Mouse (Mus musculus): ENCODE results near the gene Urod.

Gene Urod

DNA sequence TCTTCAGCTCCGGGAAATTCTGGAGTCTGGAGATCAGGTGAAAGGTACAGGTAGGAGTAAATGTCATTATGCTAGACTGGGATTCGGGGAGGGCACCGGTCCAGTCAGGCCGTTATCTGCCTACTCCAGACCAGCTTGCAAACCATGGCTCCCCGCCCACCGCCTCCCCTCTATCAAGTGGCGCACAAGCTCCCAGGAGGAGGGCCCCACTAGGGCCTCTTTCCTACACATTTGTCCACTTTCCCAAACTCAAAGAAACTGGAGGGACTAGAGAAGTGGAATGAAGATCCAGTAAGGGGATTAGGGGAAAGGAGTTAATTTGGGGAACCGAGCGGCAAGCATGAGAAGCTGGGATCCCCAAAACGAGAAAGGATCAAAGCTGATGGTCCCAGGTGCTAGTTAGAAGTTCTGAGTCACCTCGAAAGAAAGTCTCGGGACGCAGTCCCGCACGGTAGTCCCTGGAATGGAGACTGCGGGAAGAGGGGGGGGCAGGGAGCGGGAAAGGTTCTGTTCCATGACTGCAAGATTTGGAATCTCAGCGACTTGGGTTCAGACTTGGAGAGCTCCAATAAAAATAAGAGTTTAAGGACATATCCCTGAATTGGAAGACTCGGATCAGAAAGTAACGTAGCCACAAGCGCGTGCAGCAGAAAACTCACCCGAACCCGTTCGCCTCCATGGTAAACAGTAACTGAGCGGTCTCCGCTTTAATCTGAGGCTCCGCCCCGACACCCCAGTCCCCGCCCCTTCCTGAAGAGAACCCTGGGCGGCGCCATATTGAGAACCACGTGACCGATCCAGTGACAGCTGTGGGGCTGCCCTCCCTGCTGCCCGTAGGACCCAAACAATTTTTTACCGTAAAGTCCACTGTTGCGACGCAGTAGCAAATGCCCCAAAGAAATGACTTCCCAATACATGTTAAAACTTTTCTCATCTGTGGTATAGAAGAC, at the start of gene Urod:
Gene Urod (minus strand): TSS at position 742 of the 950 bp plus-strand sequence.
- DNase-seq (ENCODE audit: low read depth, low spot score), result peak; percentile 96

DNA sequence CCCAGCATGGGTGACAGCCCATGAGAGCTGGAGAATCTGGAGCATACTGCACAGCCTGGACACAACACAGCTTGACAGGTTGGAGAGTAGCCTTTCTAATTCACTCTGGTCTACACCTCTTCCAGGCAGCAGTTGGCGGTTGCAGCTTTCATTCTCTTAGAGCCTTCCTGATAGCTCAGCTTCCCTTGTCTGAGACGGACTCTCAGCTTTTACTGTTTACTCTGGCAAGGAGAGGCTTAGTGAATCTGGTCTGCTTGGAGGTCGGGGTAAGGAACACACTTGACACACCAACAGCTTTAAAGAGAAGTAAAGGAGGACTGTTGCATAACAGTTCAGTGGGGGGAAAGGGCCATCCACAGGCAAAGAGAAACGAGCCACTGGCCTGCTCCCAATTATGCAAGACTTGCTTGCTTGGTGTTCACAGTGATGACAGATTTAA, 47.1 kb upstream of the Urod start:
- DNase-seq (ENCODE audit: low read depth, low spot score), result no peak

DNA sequence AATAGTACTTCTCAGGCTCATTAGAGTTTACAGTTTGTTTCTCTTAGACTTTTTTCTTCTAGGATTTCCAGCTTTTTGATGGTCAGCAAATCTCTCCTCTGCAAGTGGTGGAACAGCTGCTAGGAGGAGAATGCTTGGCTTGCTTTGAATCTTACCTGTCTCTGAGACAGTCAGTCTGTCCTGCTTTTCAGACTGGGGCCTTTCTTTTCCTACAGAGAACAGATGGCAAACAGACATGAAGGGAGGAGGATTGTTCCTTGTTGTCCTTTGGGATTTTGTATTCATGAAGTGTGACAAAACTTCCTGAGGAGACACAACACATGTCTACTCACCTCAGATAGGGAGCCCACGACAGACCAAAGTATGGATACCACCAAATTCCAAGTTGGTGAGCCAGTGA, 46.6 kb upstream of the Urod start:
- no peak for DNase-seq (ENCODE audit: low read depth, low spot score)

DNA sequence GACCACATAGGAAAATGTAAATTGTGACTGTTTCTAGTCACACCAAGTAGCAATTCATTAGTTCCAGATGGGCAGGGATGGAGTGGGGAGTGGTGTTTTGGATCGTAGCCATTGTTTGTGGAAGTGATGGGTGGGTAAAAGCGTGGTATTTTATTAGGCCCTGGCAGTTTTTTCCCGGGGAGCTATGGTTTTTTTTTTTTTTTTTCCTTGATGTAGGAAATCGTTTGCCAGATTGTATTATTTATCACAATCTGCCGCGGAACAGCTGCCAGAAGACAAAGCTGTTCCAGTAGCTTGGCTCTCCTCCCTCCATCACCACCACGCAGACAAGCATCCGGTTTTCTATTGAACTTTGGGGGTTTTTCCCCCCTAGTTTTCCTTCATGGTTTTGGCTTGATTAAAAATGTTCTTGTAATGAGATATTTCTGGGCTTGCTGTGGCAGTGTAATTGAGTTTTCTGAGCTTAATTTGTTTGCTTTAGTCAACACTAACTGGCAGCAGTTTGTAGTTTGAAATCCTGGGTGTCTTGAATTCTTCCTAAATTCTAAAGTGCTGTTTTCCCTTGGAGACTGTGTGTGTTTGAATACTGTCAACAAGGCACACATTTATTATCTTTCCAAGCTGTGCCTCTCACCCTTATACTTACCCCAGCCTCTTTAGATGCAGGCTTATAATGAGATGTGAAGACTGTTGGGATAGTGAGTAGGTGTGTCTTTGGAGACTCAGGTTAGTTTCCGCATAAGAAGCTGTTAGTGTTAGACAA, 45.9 kb upstream of the Urod start:
- DNase-seq (ENCODE audit: low read depth, low spot score), result no peak

DNA sequence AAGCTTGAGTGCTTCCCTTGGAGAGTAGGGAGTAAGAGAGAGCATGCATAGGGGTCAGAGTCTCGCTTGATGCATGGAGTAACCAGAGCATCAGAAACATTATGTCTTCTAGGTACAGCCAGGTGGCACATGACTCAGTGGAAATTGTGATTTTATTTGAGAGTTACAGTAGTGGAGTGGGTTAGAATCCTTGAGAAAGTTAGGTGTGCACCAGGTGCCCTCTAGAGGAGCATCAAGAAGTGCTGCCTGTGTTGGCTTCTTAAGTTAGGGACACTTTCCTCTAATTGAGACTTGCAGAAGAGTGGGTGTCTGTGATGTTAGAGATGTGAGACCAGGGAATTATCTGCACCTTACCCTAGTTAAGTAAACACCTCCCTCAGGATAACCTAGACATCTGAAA, 36.9 kb upstream of the Urod start:
- peak; percentile 38 for DNase-seq (ENCODE audit: low read depth, low spot score)

DNA sequence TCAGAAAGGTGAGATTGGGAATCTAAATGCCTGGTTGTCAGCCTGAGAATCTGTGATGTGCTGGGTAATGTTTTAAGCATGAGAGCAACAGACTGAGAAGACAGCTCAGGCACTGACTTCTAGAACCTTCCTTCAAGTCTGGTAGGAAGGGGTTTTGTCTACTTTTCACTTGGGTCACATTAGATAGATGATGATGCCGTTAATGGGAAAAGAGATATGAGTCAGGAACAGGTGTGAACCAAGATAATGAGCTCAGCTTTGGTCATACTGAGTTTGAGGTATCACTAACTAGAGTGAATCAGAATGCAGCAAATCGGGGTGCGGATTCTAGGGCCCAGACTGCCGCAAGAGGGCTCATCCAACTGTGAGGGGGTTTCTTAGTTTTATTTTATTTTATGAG, 29.3 kb upstream of the Urod start:
- DNase-seq (ENCODE audit: low read depth, low spot score), result no peak

DNA sequence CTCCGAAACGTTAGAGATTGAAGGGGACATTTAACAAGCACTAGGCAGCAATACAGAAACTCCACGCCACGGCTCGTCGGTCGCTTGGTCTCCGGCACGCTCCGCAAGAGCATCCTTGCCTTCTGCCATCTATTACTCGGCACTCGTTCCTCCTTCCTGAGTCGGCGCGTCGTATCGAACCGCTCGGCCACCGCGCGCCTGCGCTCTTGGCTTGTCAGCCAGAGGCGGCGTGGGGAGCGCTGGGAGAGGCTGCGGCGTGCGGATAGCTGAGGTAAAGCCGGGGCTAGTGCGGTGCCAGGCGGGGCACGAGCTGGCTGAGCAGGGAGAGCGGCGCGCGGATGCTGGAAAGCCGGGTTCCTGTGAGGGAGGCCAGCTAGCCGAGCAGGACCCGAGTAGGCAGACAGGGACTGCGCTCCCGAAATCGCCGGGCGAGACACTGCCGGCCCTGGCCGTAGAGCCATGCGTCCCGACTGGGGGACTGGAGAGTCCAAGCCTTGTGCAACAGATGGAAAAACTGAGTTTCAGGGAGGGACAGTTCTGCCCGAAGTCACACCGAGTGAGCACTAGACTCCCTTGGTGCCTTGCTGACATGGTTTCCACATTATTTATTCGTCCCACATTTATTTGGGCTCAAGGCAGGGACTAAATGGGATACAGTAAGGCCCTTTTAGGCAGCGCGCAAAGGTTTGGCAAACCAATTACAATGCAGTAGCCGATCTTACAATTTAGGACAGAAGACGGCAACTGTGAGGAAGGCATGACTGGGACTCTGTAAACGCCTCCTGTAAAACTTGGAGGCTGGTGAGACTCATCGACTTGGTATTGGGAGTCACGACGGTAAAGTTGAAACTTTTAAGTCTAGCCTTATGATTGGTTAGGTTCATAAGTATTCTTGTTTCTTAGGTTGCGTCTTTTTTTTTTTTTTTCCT, 25.3 kb upstream of the Urod start, which contains the start of gene Eif2b3:
Gene Eif2b3 (plus strand): TSS at position 197 of the 929 bp plus-strand sequence.
- DNase-seq (ENCODE audit: low read depth, low spot score), result peak; percentile 95

DNA sequence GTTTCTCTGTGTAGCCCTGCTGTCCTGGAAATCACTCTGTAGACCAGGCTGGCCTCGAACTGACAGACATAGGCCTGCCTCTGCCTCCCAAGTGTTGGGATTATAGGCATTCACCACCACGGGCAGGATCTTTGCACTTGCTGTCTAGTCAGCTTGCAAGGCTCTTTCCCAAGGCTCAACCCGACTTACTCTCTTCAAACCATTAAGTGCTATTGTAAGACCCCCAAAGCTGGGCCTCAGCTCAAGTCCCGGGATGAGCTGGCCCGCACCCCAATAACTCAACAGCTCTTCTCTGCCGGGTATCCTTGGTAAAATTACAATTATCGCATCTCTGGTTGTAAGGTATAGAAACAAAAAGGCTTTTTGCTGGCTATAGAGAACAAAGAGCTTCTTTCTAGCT, 24.1 kb upstream of the Urod start:
- DNase-seq (ENCODE audit: low read depth, low spot score), result no peak

DNA sequence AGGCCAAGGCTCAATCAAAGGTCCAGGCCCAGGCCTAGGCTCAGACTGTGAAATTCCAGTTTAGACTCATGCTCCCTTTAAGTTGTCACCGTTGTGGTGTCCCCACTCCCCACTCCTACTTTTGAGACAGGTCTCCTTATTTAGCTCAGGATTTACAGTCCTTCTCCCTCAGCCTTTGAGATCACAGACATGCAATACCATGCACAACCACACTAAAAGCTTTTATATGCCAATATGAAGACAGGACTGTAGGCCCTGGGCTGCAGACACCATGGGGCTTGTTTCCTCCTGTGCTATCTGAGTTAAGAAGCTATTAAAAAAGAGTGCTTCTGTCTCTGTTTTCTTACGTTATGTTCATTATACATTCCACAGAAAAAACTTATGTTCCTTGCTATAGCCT, 23.5 kb upstream of the Urod start:
- peak; percentile 42 for DNase-seq (ENCODE audit: low read depth, low spot score)

DNA sequence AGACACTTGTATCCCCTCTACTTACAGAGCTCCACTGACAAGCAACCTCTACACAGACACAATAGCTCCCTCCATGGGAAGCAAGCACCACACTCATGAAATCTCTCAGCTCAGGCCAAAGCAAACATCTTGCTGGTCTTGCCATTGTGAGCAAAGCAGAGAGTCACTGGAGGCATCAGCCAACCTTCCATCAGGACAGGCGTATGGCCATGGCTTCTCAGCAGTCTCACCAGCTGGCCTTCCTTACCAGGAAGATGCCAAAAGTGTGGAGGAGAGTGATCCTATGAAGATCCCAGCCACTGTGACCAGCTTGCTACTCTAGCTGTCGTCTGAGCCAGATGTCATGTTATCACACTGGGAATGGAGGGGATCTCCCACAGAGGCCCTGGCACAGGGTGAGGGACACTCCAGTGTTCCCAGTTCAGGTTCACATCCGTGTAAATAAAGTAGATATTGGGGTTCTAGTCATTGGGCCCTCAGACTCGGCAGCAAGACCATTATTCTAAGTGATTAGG, 20.7 kb upstream of the Urod start:
- DNase-seq (ENCODE audit: low read depth, low spot score), result no peak

DNA sequence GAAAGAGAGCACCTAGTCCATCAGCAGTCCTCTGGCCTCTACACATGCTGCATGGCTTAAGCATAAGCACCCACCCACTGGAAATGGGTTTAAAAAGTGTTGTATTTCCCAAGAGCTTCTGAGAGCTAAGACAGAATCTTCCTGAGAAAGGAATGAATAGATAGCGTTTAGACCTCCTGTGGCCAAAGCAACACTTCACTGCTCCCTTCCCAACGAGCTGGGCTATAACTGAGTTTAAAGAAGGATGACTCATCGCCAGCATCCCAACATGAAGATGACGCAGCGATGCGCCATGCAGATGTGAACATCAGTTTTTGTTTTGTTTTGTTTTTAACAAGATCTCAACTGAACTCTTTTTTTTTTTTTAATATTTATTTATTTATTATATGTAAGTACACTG, 19.4 kb upstream of the Urod start:
- no peak for DNase-seq (ENCODE audit: low read depth, low spot score)

DNA sequence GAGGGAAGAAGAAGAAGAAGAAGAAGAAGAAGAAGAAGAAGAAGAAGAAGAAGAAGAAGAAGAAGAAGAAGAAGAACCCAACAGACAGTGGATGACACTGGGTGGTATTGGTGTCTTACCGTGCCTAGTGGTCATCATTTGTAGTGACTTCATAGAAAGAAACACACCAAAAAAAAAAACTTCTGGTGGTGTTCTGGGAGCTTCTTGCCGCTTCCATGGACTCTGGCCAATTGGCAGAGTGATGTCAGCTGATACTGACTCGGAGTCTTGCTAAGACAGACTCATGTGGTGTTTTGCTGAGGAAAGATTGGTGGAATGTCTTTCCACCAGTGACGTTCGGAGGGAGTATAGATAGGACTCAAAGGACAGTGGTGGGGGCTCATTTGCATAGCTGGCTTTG, 16.0 kb upstream of the Urod start:
- DNase-seq (ENCODE audit: low read depth, low spot score), result no peak

DNA sequence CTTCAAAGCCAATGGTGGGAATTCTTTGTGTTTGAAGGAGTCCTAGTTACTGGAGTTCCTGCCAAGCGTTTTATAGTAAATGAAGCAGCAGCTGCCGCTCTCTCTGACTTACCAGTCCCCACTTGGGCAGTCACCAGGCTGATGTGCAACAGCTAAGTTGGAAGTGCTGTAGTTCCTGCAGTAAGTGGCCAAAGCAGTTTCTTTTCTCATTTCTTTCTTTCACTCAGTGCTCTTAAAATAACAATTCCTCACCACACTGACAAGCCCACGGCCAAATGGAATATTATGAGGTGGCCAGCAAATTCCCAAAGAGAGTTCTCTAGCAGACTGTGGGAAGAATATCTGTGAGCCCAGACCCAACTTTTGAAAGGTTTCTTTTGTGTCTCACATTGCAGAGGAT, 12.8 kb upstream of the Urod start:
- DNase-seq (ENCODE audit: low read depth, low spot score), result no peak

DNA sequence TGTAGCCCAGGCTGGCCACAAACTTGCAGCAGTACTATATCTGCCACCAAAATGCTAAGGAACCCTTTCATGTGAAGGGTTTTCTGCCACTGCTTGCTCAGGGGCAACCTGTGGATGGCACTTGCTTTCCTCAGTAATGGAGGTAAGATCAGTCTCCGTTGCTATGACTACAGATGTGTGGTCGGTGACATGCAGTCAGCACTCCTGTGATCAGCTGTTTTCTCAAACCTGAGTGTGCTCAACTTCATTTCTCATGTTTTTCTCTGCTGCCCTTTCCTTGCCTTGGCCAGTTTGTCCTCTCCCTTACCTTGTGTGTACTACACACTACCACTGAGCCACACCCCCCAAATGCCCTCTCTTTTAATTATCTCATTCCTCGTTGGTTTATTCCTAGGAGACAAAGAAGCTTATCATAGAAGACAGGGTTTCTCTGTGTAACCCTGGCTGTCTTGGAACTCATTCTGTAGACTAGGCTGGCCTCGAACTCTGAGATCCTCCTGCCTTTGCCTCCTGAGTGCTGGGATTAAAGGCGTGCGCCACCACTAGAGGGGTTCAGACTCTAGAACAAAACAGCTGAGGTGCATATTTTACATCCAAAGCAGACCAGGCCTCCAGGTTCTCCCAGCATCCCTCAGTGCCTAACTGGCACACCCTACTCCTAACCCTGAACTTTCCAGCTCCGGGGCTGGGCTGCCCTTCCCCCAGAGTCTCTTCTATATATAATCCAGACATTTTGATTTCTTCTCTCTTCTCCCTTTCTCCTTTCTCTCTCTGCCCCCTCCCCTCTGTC, 11.6 kb upstream of the Urod start:
- DNase-seq (ENCODE audit: low read depth, low spot score), result no peak

DNA sequence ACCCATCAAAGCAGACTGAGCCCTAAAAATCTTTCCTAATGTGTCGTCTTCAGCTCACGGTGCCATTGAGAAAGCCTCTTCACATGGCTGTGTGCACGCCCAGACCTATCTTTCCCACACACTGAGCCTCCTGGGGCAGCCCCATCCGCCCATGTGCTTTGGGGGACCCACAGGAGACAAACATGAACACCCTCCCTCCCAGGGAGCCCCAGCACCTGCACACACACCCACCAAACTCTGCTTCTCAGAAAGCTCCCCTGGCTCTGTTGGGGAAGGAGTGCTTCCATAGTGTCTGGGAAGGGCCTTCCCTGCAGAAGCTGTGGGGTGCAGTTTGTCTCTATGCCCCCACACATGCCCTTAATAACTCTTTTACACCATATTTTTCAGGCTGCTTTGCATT, 10.4 kb upstream of the Urod start:
- no peak for DNase-seq (ENCODE audit: low read depth, low spot score)

DNA sequence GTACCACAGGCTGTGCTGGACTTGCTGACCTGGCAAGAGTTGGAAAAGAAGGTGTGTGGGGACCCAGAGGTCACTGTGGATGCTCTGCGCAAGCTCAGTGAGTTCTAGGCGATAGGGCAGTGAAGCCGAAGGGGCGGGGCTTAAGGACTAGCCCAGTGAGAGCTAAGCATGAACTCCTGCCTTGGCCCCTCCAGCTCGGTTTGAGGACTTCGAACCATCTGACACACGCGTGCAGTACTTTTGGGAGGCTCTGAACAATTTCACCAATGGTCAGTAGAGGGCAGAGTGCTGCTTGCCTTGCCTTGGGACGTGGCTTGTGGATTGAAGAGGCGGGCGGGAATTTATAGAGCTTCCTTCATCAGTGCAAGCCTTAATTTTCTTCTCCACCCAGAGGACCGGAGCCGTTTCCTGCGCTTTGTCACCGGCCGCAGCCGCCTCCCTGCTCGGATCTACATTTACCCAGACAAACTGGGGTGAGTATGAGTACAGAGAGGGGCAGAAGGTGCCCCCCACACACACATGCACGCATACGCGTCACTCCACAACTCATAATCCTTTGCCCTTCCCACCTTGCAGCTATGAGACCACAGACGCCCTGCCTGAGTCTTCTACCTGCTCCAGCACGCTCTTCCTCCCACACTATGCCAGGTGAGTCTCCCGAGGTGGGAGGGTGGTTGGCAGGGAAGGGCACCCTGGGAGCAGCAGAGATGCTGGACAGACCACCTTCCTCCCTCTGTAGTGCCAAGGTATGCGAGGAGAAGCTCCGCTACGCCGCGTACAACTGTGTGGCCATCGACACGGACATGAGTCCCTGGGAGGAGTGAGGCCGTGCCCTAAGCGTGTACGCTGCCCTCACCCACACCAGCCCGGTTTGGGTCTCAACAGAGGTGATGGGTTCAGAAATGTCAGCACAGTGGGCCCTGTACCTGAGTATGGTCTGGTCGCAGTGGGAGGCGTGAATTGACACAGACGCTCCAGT, 8.6 kb upstream of the Urod start:
- peak; percentile 68 for DNase-seq (ENCODE audit: low read depth, low spot score)

DNA sequence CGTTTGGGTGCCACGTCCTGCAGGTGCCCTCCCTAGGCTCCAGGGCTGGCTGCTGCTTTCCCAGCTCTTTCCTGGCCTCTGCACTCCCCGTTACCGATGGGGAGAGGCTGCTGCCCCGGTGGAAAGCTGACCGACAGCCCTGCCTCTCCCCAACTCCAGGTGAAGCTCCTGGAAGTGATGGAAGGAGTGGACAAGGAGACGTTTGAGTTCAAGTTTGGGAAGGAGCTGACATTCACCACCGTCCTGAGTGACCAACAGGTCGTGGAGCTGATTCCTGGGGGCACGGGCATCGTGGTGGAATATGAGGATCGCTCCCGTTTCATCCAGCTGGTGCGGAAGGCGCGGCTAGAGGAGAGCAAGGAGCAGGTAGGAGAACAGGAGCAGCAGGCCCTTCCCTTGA, 7.7 kb upstream of the Urod start:
- DNase-seq (ENCODE audit: low read depth, low spot score), result no peak

DNA sequence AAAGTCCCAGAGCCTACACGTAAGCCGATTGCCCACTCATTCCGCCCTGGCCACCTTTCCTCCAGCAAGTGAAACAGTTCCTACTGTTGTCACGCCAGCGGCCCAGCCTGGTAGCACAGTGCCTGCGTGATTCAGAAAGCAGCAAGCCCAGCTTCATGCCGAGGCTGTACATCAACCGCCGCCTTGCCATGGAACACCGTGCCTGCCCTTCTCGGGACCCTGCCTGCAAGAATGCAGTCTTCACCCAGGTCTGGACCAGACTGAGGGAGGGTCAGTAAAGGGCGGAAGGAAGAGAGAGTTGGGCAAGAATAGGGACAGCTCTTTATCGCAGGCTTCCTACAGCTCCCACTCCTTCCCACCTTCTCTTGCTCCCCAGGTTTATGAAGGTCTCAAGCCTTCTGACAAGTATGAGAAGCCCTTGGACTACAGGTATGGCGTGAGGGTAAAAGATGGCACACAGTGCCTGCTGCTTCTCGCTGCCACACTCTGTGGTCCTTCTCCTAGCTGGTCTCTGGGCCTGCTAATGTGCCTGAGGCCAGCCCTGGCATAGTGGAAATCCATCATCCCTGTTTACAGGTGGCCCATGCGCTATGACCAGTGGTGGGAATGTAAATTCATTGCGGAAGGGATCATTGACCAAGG, 5.4 kb upstream of the Urod start:
- DNase-seq (ENCODE audit: low read depth, low spot score), result no peak

DNA sequence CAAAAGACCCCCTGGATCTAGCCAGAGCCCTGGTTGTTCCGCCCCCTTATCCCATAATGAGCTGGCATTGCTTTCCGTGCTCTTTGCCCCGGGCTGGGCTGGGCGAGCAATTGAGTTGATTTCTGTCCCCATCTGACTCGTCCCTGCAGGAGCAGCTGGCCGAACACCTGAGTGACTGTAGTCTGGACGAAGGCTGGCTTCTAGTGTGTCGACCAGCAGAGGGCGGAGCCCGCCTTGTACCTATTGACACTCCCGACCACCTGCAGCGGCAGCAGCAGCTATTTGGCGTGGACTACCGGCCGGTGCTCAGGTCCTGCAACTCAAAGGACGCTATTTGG, 1.6 kb upstream of the Urod start:
- peak; percentile 59 for DNase-seq (ENCODE audit: low read depth, low spot score)
